ENCODE assay signal across 9 mouse cellular contexts in the genomic region with DNA sequence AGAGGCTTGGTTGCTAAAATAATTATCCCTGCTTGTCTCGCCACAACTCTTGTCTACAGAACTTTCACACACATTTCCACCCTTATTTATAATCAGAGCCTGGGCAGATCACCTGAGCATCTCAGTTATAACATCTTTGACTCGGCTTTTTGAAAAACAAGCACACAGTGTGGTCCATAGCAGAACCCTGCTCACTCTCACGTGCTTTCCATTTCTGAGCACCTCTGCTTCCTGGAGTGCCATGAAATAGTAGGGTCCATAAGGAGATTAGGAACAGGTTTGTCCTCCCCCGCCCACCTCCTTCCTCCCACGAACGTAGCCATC. TPM values are rescaled to one million over a fixed set of nuclear protein-coding genes. Genes with fewer than 3 reads are reported as not detected.
DNase-seq lines count a peak whose midpoint lies in the region; ATAC-seq and TF ChIP-seq lines count a peak whose summit lies in the region.
"Had no signal": no experiment of that assay in that cellular context is flagged by ENCODE, and none has a peak within 500 bp of the region (broad histone marks: within the 10 kb centered on the region; RNA-seq: fewer than 3 reads in every experiment).

No protein-coding gene starts in this region.

- ATAC-seq in heart, embryonic 14.5 days (ENCODE audit: insufficient number of reproducible peaks, insufficient read depth, low FRiP score, low read depth): no peak
- no peak for ATAC-seq in forebrain, embryonic 15.5 days (replicated peaks)
- ATAC-seq in liver, embryonic 15.5 days (ENCODE audit: insufficient read depth): no peak

- intact Hi-C loops in heart, postnatal 10 days (cut with DNase I): no loop called here

- peak overlapping the region; percentile 55 to 70 for H3K4me3 ChIP-seq in heart, embryonic 14.5 days (ENCODE audit: control insufficient read depth in 1 of 2, insufficient read depth in 1 of 2, low read depth in 1 of 2, low read length in 2 of 2)
- H3K4me3 ChIP-seq in ES-E14 (ENCODE audit: insufficient read depth in 1 of 2, low read depth in 1 of 2, low read length in 2 of 2, poor library complexity in 1 of 2, severe bottlenecking in 1 of 2): peak overlapping the region; percentile 65 to 67
- H3K4me3 ChIP-seq in forebrain, embryonic 15.5 days: peak overlapping the region; percentile 65
- H3K4me3 ChIP-seq in liver, embryonic 15.5 days (replicated peaks): peak overlapping the region; percentile 51

- peaks cover 0 to 7% of the 10 kb centered on the region in 2 experiments; a peak in 1 of 4 replicates for H3K4me1 ChIP-seq in heart, embryonic 14.5 days (ENCODE audit: control insufficient read depth in 2 of 2, insufficient read depth in 2 of 2, low read length in 2 of 2)
- no peaks in the 10 kb centered on the region; a peak in 2 of 4 replicates for H3K4me1 ChIP-seq in ES-E14 (ENCODE audit: control insufficient read depth in 2 of 2, insufficient read depth in 2 of 2, low read length in 2 of 2, poor library complexity in 1 of 2)
- peaks cover 13% of the 10 kb centered on the region for H3K4me1 ChIP-seq in forebrain, embryonic 15.5 days
- H3K4me1 ChIP-seq in liver, embryonic 15.5 days (replicated peaks): peaks cover 12% of the 10 kb centered on the region

- peak overlapping the region; percentile 100 for H3K4me2 ChIP-seq in heart, embryonic 14.5 days (ENCODE audit: low read length)
- H3K4me2 ChIP-seq in forebrain, embryonic 15.5 days (replicated peaks): peak overlapping the region; percentile 99
- peak overlapping the region; percentile 78 for H3K4me2 ChIP-seq in liver, embryonic 15.5 days

- no peaks in the 10 kb centered on the region for H3K9me3 ChIP-seq in heart, embryonic 14.5 days (ENCODE audit: control insufficient read depth, low read length)
- no peaks in the 10 kb centered on the region for H3K9me3 ChIP-seq in ES-E14 (ENCODE audit: control insufficient read depth, insufficient read depth, low read depth, low read length)
- no peaks in the 10 kb centered on the region for H3K9me3 ChIP-seq in forebrain, embryonic 15.5 days
- no peaks in the 10 kb centered on the region for H3K9me3 ChIP-seq in liver, embryonic 15.5 days (replicated peaks)
- H3K9me3 ChIP-seq: G1E had no signal

- peak overlapping the region; percentile 72 for H3K9ac ChIP-seq in heart, embryonic 14.5 days (ENCODE audit: low read length)
- H3K9ac ChIP-seq in ES-E14 (ENCODE audit: insufficient read depth, low read depth, low read length, poor library complexity, severe bottlenecking): no peak overlapping the region
- H3K9ac ChIP-seq in forebrain, embryonic 15.5 days (replicated peaks): peak overlapping the region; percentile 72
- H3K9ac ChIP-seq in liver, embryonic 15.5 days: no peak overlapping the region

- H3K27me3 ChIP-seq in heart, embryonic 14.5 days (ENCODE audit: control insufficient read depth, insufficient read depth, low read length): peaks cover 35% of the 10 kb centered on the region
- 0 out of 2 replicates have a peak, but pooled peaks cover 11% of the 10 kb centered on the region for H3K27me3 ChIP-seq in forebrain, embryonic 15.5 days
- H3K27me3 ChIP-seq in liver, embryonic 15.5 days: peaks cover 42% of the 10 kb centered on the region

- WGBS in heart, embryonic 14.5 days: 24% methylated on average over 6 of the region's 6 CpGs
- 13% methylated on average over 6 of the region's 6 CpGs for WGBS in forebrain, embryonic 15.5 days
- WGBS in liver, embryonic 15.5 days (ENCODE audit: insufficient replicate concordance): 12% methylated on average over 6 of the region's 6 CpGs

- H3K36me3 ChIP-seq in heart, embryonic 14.5 days (ENCODE audit: control insufficient read depth, insufficient read depth, low read length): no peaks in the 10 kb centered on the region
- no peaks in the 10 kb centered on the region for H3K36me3 ChIP-seq in ES-E14 (ENCODE audit: control insufficient read depth, insufficient read depth, low read length, poor library complexity, severe bottlenecking)
- H3K36me3 ChIP-seq in forebrain, embryonic 15.5 days: no peaks in the 10 kb centered on the region
- H3K36me3 ChIP-seq in liver, embryonic 15.5 days (replicated peaks): no peaks in the 10 kb centered on the region
- H3K36me3 ChIP-seq: G1E had no signal

- no peak overlapping the region for H3K27ac ChIP-seq in heart, embryonic 14.5 days (replicated peaks in 1 of 2; ENCODE audit: control insufficient read depth in 1 of 2, insufficient read depth in 1 of 2, low read depth in 2 of 2, low read length in 2 of 2)
- no peak overlapping the region for H3K27ac ChIP-seq in ES-E14 (ENCODE audit: insufficient read depth, low read depth, low read length, poor library complexity, severe bottlenecking)
- H3K27ac ChIP-seq in forebrain, embryonic 15.5 days (replicated peaks): no peak overlapping the region
- H3K27ac ChIP-seq in liver, embryonic 15.5 days (replicated peaks): no peak overlapping the region

- no peak for DNase-seq in heart, postnatal 10 days
- DNase-seq in ES-E14 (ENCODE audit: low read depth, low spot score): no peak
- no peak for DNase-seq in ovary, postnatal 14 days (ENCODE audit: low spot score)
- no peak for DNase-seq in urinary bladder, postnatal 36 days (ENCODE audit: low spot score in 2 of 2)
- DNase-seq in cerebellum, adult 9-11 months: no peak

- in situ Hi-C loops in ES-E14 (cut with MboI; ENCODE audit: low sequenced_read_pairs in 2 of 2, unreplicated experiment in 2 of 2): no loop called here

TF ChIP-seq in ES-E14, 5 proteins besides CTCF, POLR2A, EP300 and RAD21:
- no peak for TF ChIP-seq ZC3H11A (IDR thresholded peaks at IDR 0.05; ENCODE audit: borderline replicate concordance, low read depth, low read length)
- no peak for TF ChIP-seq HCFC1 (IDR thresholded peaks at IDR 0.05; ENCODE audit: borderline replicate concordance, insufficient read depth, low read length)
- no peak for TF ChIP-seq MAFK (IDR thresholded peaks at IDR 0.05; ENCODE audit: insufficient read depth, low read depth, low read length)
- TF ChIP-seq CHD2 (IDR thresholded peaks at IDR 0.05; ENCODE audit: low read depth, low read length): no peak
- TF ChIP-seq ZNF384 (IDR thresholded peaks at IDR 0.05; ENCODE audit: low read depth, low read length): no peak

RNA-seq across cellular contexts. Expression of a gene that starts 1.4 kb away (rescaled TPM):
- polyA plus RNA-seq in heart, embryonic 14.5 days (2014; fragmentation: Nextera tagmentation; extraction: Ambion mirVana): not detected in 2 replicates
- total RNA-seq in heart, postnatal 10 days (2021): under 1 TPM; 0.27 to 0.36 TPM
- total RNA-seq in ES-E14 (2012; rRNA removed): 0.16 and 0.40 TPM in 2 replicates
- polyA plus RNA-seq in forebrain, embryonic 15.5 days (2015; fragmentation: Nextera tagmentation; extraction: Ambion mirVana): 3.1 and 3.5 TPM in 2 replicates
- polyA plus RNA-seq in liver, embryonic 15.5 days (2015; fragmentation: Nextera tagmentation; extraction: Ambion mirVana): 0.03 TPM in 1 of 2 replicates, not detected in the other
- polyA plus RNA-seq: G1E had no signal

RNA-seq across cellular contexts. Expression of a gene that starts 15.3 kb away (rescaled TPM):
- polyA plus RNA-seq in heart, embryonic 14.5 days (2014; fragmentation: Nextera tagmentation; extraction: Ambion mirVana): 15.1 and 20.2 TPM in 2 replicates
- 1 to 10 TPM; 6.8 to 8.9 TPM for total RNA-seq in heart, postnatal 10 days (2021)
- 15.3 and 24.0 TPM in 2 replicates for total RNA-seq in ES-E14 (2012; rRNA removed)
- polyA plus RNA-seq in forebrain, embryonic 15.5 days (2015; fragmentation: Nextera tagmentation; extraction: Ambion mirVana): 20.6 and 23.4 TPM in 2 replicates
- polyA plus RNA-seq in liver, embryonic 15.5 days (2015; fragmentation: Nextera tagmentation; extraction: Ambion mirVana): 6.1 and 7.8 TPM in 2 replicates

Comparison
In these comparisons a context has a peak if more than half of its experiments do, and no peak if none do; other contexts are left out.
1. H3K9ac ChIP-seq: peak in heart, embryonic 14.5 days (single experiment) and forebrain, embryonic 15.5 days (single experiment); none in ES-E14 (single experiment) and liver, embryonic 15.5 days (single experiment).
2. Peak in every context shown above with its lines, with median percentiles within 50 percentile points of each other: H3K4me2 ChIP-seq and H3K4me3 ChIP-seq.